Mouse (Mus musculus): ENCODE measurements at regions not wholly inside any gene's neighbourhood (a gene's known extent, or its start where the extent isn't known, plus 50 kb on each side); places are given as distances from the start of the nearest gene placed in this dataset.

DNA sequence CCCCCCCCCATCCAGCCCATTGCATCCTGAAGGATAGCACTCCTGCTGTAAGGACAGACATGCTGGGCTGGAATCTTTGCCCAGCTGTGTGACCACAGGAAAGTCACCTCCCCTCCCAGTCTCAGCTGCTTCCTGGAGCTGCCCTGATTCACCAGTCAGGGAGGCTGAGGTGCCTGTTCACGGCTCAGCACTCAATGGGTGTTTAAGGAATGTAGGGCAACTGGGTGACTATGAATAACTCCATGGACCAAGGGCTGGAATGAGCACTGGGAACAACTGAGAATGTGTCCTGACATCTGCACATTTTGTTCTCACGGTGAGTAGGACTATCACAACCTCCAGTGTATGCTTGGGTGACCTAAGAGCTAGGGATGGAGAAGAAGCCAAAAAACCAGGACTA is 146.5 kb downstream of the Gm26897 start:
- Histone ChIP-seq H3K36me3 (ENCODE audit: control insufficient read depth in 1 of 2, insufficient read depth in 2 of 2, low read length in 2 of 2) (no peaks in the 10 kb centered on the region), H3K4me1 (ENCODE audit: control insufficient read depth in 1 of 2, insufficient read depth in 2 of 2, low read length in 2 of 2) (no peaks in the 10 kb centered on the region), H3K27me3 (ENCODE audit: control insufficient read depth in 1 of 2, insufficient read depth in 2 of 2, low read length in 2 of 2) (no peaks in the 10 kb centered on the region), H3K4me3 (ENCODE audit: control insufficient read depth in 1 of 2, insufficient read depth in 1 of 2, low read depth in 2 of 2, low read length in 2 of 2) (no peak overlapping the region), H3K79me2 (ENCODE audit: control insufficient read depth, insufficient read depth, low read length, poor library complexity) (no peaks in the 10 kb centered on the region), H3K9me3 (replicated peaks; ENCODE audit: insufficient read depth, low read length) (no peaks in the 10 kb centered on the region), H3K27ac (ENCODE audit: control insufficient read depth, low read depth, low read length) (no peak overlapping the region), H3K9ac (ENCODE audit: control insufficient read depth, low read depth, low read length, poor library complexity, severe bottlenecking) (no peak overlapping the region)
- no peak for TF ChIP-seq MAZ (IDR thresholded peaks at IDR 0.05; ENCODE audit: low read depth, low read length)
- TF ChIP-seq CHD1 (IDR thresholded peaks at IDR 0.05; ENCODE audit: low read depth, low read length) = no peak
- TF ChIP-seq MEF2A (IDR thresholded peaks at IDR 0.05; ENCODE audit: extremely low read depth, insufficient replicate concordance, low read depth, low read length, poor library complexity, severe bottlenecking) = no peak
- no peak for TF ChIP-seq MYC (IDR thresholded peaks at IDR 0.05; ENCODE audit: low read depth, low read length)
- no peak for TF ChIP-seq SIN3A (IDR thresholded peaks at IDR 0.05; ENCODE audit: low read length)
- TF ChIP-seq GABPA (IDR thresholded peaks at IDR 0.05; ENCODE audit: low read depth, low read length) = no peak
- no peak for DNase-seq (ENCODE audit: low read depth, low spot score)

GRCm38 (mm10) chr5:111881517-111881916 is 147.8 kb downstream of the Gm26897 start:
- H3K36me3 ChIP-seq (ENCODE audit: control insufficient read depth in 1 of 2, insufficient read depth in 2 of 2, low read length in 2 of 2) = no peaks in the 10 kb centered on the region
- H3K9me3 ChIP-seq (replicated peaks; ENCODE audit: insufficient read depth, low read length) = no peaks in the 10 kb centered on the region
- H3K9ac ChIP-seq (ENCODE audit: control insufficient read depth, low read depth, low read length, poor library complexity, severe bottlenecking) = no peak overlapping the region
- no peaks in the 10 kb centered on the region for H3K27me3 ChIP-seq (ENCODE audit: control insufficient read depth in 1 of 2, insufficient read depth in 2 of 2, low read length in 2 of 2)
- H3K4me3 ChIP-seq (ENCODE audit: control insufficient read depth in 1 of 2, insufficient read depth in 1 of 2, low read depth in 2 of 2, low read length in 2 of 2) = no peak overlapping the region
- DNase-seq (ENCODE audit: low read depth, low spot score) = no peak
- no peaks in the 10 kb centered on the region for H3K4me1 ChIP-seq (ENCODE audit: control insufficient read depth in 1 of 2, insufficient read depth in 2 of 2, low read length in 2 of 2)
- H3K27ac ChIP-seq (ENCODE audit: control insufficient read depth, low read depth, low read length) = no peak overlapping the region
- no peaks in the 10 kb centered on the region for H3K79me2 ChIP-seq (ENCODE audit: control insufficient read depth, insufficient read depth, low read length, poor library complexity)
- TF ChIP-seq ZKSCAN1 (IDR thresholded peaks at IDR 0.05; ENCODE audit: low read depth, low read length) = no peak
- no peak for TF ChIP-seq MEF2A (IDR thresholded peaks at IDR 0.05; ENCODE audit: extremely low read depth, insufficient replicate concordance, low read depth, low read length, poor library complexity, severe bottlenecking)
- no peak for TF ChIP-seq ZC3H11A (IDR thresholded peaks at IDR 0.05; ENCODE audit: low read depth, low read length)
- no peak for TF ChIP-seq RCOR1 (IDR thresholded peaks at IDR 0.05; ENCODE audit: low read depth, low read length)
- TF ChIP-seq MXI1 (IDR thresholded peaks at IDR 0.05; ENCODE audit: low read depth, low read length) = no peak
- no peak for TF ChIP-seq SMC3 (IDR thresholded peaks at IDR 0.05; ENCODE audit: low read depth, low read length)
- no peak for TF ChIP-seq KAT2A (conservative IDR thresholded peaks at IDR 0.05; ENCODE audit: low read depth, low read length)
- no peak for TF ChIP-seq NELFE (IDR thresholded peaks at IDR 0.05; ENCODE audit: low read depth, low read length)
- TF ChIP-seq POLR2AphosphoS5 (IDR thresholded peaks at IDR 0.05; ENCODE audit: borderline replicate concordance, low read depth, low read length) = no peak
- no peak for TF ChIP-seq POLR2A (IDR thresholded peaks at IDR 0.05; ENCODE audit: control insufficient read depth in 1 of 2, insufficient read depth in 1 of 2, low read depth in 1 of 2, low read length in 2 of 2, poor library complexity in 1 of 2)
- no peak for TF ChIP-seq RAD21 (IDR thresholded peaks at IDR 0.05; ENCODE audit: low read depth, low read length)

DNA sequence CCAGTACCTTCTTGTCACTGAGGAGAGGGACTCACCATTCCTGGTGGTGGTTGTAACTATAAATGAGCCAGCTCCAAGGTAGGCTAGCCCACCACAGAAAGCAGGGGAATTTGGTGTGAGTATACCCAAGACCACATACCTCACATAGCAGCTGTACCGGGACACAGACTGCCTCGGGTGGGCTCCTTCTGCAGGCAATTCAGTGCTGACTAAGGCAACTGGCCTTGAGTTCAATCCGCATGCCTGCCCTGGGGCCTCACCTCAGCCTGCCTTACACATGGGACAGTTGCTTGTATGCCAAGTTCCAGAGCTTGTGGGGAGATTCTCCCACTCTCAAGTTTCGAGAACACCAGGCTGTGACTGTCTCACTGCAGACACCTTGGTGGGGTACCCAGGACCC is 153.6 kb downstream of the Gm26897 start:
- TF ChIP-seq KAT2A (conservative IDR thresholded peaks at IDR 0.05; ENCODE audit: low read depth, low read length) (no peak), NELFE (IDR thresholded peaks at IDR 0.05; ENCODE audit: low read depth, low read length) (no peak), E2F4 (IDR thresholded peaks at IDR 0.05; ENCODE audit: borderline replicate concordance, low read depth, low read length) (no peak), MYC (IDR thresholded peaks at IDR 0.05; ENCODE audit: low read depth, low read length) (no peak), MYB (IDR thresholded peaks at IDR 0.05; ENCODE audit: low read depth, low read length) (no peak), MXI1 (IDR thresholded peaks at IDR 0.05; ENCODE audit: low read depth, low read length) (no peak), USF1 (IDR thresholded peaks at IDR 0.05; ENCODE audit: low read depth, low read length) (no peak)
- no peak overlapping the region for H3K9ac ChIP-seq (ENCODE audit: control insufficient read depth, low read depth, low read length, poor library complexity, severe bottlenecking)
- no peaks in the 10 kb centered on the region for H3K36me3 ChIP-seq (ENCODE audit: control insufficient read depth in 1 of 2, insufficient read depth in 2 of 2, low read length in 2 of 2)

More for the DNA sequence above, 153.6 kb downstream of the Gm26897 start:
- H3K79me2 ChIP-seq (ENCODE audit: control insufficient read depth, insufficient read depth, low read length, poor library complexity) = no peaks in the 10 kb centered on the region
- no peak for DNase-seq (ENCODE audit: low read depth, low spot score)
- H3K4me3 ChIP-seq (ENCODE audit: control insufficient read depth in 1 of 2, insufficient read depth in 1 of 2, low read depth in 2 of 2, low read length in 2 of 2) = no peak overlapping the region
- no peaks in the 10 kb centered on the region for H3K4me1 ChIP-seq (ENCODE audit: control insufficient read depth in 1 of 2, insufficient read depth in 2 of 2, low read length in 2 of 2)
- H3K9me3 ChIP-seq (replicated peaks; ENCODE audit: insufficient read depth, low read length) = no peaks in the 10 kb centered on the region
- no peaks in the 10 kb centered on the region for H3K27me3 ChIP-seq (ENCODE audit: control insufficient read depth in 1 of 2, insufficient read depth in 2 of 2, low read length in 2 of 2)
- no peak overlapping the region for H3K27ac ChIP-seq (ENCODE audit: control insufficient read depth, low read depth, low read length)
